Mouse (Mus musculus): ENCODE data around the gene Tmem132c.

DNA sequence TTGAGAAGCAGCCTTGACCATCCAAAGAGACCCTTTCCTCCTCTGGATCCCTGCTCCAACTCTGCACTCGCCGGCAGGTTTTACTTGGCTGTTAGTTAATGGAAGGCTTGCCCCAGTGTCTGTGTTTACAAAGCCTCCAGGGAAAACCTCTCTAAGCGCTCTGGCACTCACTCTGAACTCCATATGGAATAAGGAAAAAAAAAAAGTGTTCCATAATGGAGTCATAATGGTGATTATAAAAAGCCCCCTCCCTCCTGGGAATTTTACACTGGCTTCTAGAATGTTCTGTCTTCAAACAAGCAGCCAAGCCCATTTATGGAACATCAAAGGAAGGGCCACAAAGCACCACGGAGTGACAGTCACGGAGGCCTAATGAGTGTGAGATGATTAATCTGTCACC is 136.9 kb downstream of the Tmem132c start:
- TF ChIP-seq MYOD1 (IDR thresholded peaks at IDR 0.05; ENCODE audit: control insufficient read depth, insufficient read length, low read depth), result no peak
- no peak for TF ChIP-seq MYOG (IDR thresholded peaks at IDR 0.05; ENCODE audit: control insufficient read depth, extremely low read depth, insufficient read length)
- no peak for TF ChIP-seq CTCF (IDR thresholded peaks at IDR 0.05; ENCODE audit: control insufficient read depth, insufficient read depth, insufficient read length)
- no peak for TF ChIP-seq USF1 (IDR thresholded peaks at IDR 0.05; ENCODE audit: low read depth)
- TF ChIP-seq CEBPB (IDR thresholded peaks at IDR 0.05; ENCODE audit: low read depth), result no peak
- TF ChIP-seq MAX (IDR thresholded peaks at IDR 0.05), result no peak
